Mouse (Mus musculus): ENCODE measurements around the gene Acy3. TPM values are rescaled to one million over a fixed set of nuclear protein-coding genes. Genes with fewer than 3 reads are reported as not detected.

Gene Acy3
- polyA plus RNA-seq (2015; fragmentation: Nextera tagmentation; extraction: Ambion mirVana), result 1.5 and 1.7 TPM in 2 replicates

DNA sequence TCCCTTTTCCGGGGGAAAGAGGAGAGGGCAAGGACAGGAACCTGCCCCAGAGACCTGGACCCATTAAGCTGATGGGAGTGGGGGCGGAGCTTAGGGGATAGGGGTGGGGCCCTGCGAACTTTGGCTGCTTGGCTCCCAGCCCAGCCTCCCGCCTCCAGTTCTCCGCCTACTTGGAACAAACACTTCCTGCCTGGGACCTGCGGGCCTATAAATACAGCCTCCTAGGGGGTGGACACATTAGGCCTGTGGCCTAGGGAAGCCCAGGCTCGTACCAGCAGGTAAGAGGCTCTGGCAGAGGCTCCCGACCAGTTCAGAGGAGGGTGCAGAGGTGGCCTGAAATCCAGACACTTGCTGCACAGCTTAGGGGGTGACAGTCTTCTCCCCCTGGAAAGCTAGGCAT, at the start of gene Acy3:
Acy3 (plus strand) TSS at position 237 of the 400 bp plus-strand sequence.
- no peaks in the 10 kb centered on the region for H3K9me3 ChIP-seq (ENCODE audit: control insufficient read depth, low read length)
- H3K9ac ChIP-seq (replicated peaks; ENCODE audit: low read depth, low read length), result no peak within 1 kb of the TSS
- no peak within 1 kb of the TSS for H3K27ac ChIP-seq (ENCODE audit: low read length)
- no peak for ATAC-seq
- H3K4me1 ChIP-seq (replicated peaks; ENCODE audit: control insufficient read depth, insufficient read depth, low read length), result no peaks in the 10 kb centered on the region
- no peak within 1 kb of the TSS for H3K4me3 ChIP-seq (replicated peaks; ENCODE audit: low read length)
- no peaks in the 10 kb centered on the region for H3K36me3 ChIP-seq (ENCODE audit: control insufficient read depth, insufficient read depth)
- no peaks in the 10 kb centered on the region for H3K27me3 ChIP-seq (replicated peaks; ENCODE audit: control insufficient read depth, insufficient read depth, low read length)
- WGBS, result 10% methylated on average over 8 of the region's 8 CpGs
- H3K4me2 ChIP-seq (ENCODE audit: low read length), result no peak within 1 kb of the TSS

DNA sequence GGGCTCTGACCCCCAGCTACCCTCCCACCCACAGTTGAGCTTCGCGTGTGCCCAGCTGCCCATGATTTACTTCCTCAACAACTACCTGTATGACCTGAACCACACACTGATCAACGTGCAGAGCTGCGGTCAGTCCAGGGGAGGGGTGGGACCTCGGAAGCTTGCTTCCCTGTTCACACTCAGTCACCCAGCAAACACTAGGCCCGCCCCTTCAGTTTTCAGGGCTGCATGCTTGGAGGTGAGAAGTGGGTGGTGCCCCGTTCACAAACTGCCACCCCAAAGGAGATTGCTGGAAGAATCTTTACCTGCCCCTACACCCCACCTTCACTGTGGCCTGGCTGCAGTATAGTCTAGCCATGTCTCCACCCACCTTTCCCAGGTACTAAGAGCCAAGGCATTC, 44.1 kb upstream of the Acy3 start:
- no peaks in the 10 kb centered on the region for H3K4me1 ChIP-seq (replicated peaks; ENCODE audit: control insufficient read depth, insufficient read depth, low read length)
- no peak overlapping the region for H3K9ac ChIP-seq (replicated peaks; ENCODE audit: low read depth, low read length)
- no peaks in the 10 kb centered on the region; the same call in 1 of the 2 replicates for H3K27me3 ChIP-seq (replicated peaks; ENCODE audit: control insufficient read depth, insufficient read depth, low read length)
- no peak overlapping the region for H3K4me2 ChIP-seq (ENCODE audit: low read length)
- H3K4me3 ChIP-seq (replicated peaks; ENCODE audit: low read length), result no peak overlapping the region
- H3K27ac ChIP-seq (ENCODE audit: low read length), result no peak overlapping the region
- WGBS, result 88% methylated on average over 7 of the region's 7 CpGs
- H3K36me3 ChIP-seq (ENCODE audit: control insufficient read depth, insufficient read depth), result no peaks in the 10 kb centered on the region
- no peak for ATAC-seq
- no peaks in the 10 kb centered on the region for H3K9me3 ChIP-seq (ENCODE audit: control insufficient read depth, low read length)

DNA sequence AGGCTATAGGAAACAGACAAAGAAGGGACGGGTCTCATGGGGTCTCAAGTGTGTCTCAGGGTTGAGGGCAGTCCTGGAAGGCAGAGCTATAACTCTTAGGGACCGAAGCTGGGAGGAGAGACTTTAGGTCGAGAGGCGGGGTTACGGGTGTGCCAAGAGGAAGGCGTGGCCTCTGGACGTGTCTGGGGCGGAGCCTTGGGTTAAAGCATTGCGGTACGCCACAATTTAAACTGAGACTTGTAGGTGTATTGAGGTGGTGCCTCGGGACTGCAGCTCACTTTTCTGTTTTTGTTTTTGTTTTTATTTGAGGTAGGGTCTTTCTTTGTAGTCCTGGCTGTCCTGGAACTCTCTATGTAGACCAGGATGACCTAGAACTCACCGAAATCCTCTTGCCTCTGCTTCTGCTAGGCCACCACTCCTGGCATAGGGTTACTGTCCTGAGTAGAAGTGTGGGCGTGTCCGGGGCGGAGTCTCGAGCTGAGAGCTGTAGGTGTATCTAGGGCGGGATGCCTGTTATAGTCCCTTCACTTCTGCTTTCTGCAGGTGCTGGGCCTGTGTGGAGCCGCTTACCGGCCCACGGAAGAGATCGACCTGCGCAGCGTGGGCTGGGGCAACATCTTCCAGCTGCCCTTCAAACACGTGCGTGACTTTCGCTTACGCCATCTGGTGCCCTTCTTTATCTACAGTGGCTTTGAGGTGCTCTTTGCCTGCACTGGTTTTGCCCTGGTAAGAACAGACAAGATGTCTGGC, 43.2 kb upstream of the Acy3 start:
- Histone ChIP-seq H3K4me1 (replicated peaks; ENCODE audit: control insufficient read depth, insufficient read depth, low read length) (no peaks in the 10 kb centered on the region), H3K27me3 (replicated peaks; ENCODE audit: control insufficient read depth, insufficient read depth, low read length) (no peaks in the 10 kb centered on the region; the same call in 1 of the 2 replicates), H3K4me3 (replicated peaks; ENCODE audit: low read length) (no peak overlapping the region), H3K27ac (ENCODE audit: low read length) (no peak overlapping the region), H3K36me3 (ENCODE audit: control insufficient read depth, insufficient read depth) (no peaks in the 10 kb centered on the region), H3K9ac (replicated peaks; ENCODE audit: low read depth, low read length) (no peak overlapping the region), H3K9me3 (ENCODE audit: control insufficient read depth, low read length) (no peaks in the 10 kb centered on the region), H3K4me2 (ENCODE audit: low read length) (no peak overlapping the region)
- no peak for ATAC-seq
- WGBS, result 25% methylated on average over 27 of the region's 27 CpGs

DNA sequence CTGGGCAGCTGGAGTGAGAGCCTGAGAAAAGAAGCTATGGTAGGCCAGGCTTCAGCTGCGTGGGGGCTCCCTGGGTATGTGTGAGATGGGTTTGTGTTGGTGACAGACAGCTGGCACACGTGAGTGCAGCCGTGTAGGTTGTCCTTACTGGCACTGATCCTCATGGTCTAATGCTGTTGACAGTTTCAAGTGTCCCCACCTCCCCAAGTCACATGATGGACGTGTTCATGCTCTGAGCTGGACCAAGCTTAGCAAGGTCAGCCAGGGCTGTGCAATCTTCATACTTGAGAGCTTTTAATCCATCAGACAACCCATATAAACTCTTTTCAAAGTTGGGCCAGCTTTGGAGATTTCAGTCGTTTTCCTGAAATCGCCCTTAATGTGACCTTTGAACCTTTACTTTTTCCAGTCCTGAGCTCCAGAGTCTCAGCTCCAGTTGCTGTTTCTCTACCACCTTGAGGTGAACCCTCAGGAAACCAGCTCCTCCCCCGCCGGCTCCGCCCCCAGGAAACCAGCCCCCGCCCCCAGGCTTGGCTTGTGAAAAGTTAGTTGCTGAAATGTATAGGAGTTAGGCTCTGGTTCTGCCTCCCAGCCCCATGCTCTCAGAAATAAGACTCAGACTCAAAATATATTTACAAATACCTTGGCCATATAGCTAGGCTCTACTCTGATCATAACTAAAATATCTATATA, 40.4 kb upstream of the Acy3 start:
- H3K4me3 ChIP-seq (replicated peaks; ENCODE audit: low read length), result no peak overlapping the region
- no peaks in the 10 kb centered on the region for H3K4me1 ChIP-seq (replicated peaks; ENCODE audit: control insufficient read depth, insufficient read depth, low read length)
- H3K27me3 ChIP-seq (replicated peaks; ENCODE audit: control insufficient read depth, insufficient read depth, low read length), result no peaks in the 10 kb centered on the region; the same call in 1 of the 2 replicates
- H3K9ac ChIP-seq (replicated peaks; ENCODE audit: low read depth, low read length), result no peak overlapping the region
- no peak for ATAC-seq
- H3K4me2 ChIP-seq (ENCODE audit: low read length), result no peak overlapping the region
- H3K36me3 ChIP-seq (ENCODE audit: control insufficient read depth, insufficient read depth), result no peaks in the 10 kb centered on the region
- 37% methylated on average over 10 of the region's 10 CpGs for WGBS
- H3K9me3 ChIP-seq (ENCODE audit: control insufficient read depth, low read length), result no peaks in the 10 kb centered on the region
- H3K27ac ChIP-seq (ENCODE audit: low read length), result no peak overlapping the region

DNA sequence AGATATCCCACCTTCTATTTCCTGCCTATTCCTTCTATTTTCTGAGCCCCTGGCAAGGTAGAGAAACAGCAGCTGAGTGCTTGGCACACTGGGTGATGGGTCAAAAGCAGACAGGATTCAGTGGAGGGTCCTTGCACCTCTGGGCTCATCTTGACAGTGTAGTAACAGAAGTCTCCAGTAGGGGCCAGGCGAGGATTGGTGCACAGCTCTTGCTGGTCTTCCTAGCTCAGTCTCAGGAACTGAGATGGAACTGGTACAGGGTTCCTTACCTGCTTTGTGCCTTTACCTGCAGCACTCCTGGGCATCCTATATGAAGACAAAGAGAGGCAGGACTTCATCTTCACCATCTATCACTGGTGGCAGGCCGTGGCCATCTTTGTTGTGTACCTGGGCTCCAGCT, 39.7 kb upstream of the Acy3 start:
- WGBS, result 13% methylated on average over 2 of the region's 2 CpGs
- Histone ChIP-seq H3K4me2 (ENCODE audit: low read length) (no peak overlapping the region), H3K27ac (ENCODE audit: low read length) (no peak overlapping the region), H3K4me3 (replicated peaks; ENCODE audit: low read length) (no peak overlapping the region), H3K4me1 (replicated peaks; ENCODE audit: control insufficient read depth, insufficient read depth, low read length) (no peaks in the 10 kb centered on the region), H3K27me3 (replicated peaks; ENCODE audit: control insufficient read depth, insufficient read depth, low read length) (no peaks in the 10 kb centered on the region; the same call in 1 of the 2 replicates), H3K9ac (replicated peaks; ENCODE audit: low read depth, low read length) (no peak overlapping the region), H3K36me3 (ENCODE audit: control insufficient read depth, insufficient read depth) (no peaks in the 10 kb centered on the region), H3K9me3 (ENCODE audit: control insufficient read depth, low read length) (no peaks in the 10 kb centered on the region)
- ATAC-seq, result peak; percentile 82

DNA sequence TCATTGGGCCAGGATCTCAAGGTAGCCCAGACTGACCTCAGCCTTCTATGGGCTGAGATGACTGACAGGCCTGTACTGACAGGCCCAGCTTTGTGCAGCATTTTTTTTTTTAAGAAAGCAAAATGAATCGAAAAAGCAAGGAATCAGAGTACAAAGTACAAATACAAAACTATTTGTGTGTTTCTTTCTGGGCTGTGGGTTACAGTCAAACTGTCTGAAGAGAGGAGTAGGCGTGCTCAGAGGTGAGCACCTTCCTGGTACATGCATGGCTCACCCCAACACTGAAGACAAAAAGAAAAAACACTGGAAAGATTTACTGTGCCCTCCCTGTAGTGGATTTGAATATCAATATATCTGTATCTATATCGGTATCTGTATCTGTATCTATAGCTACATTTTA, 38.6 kb upstream of the Acy3 start:
- H3K4me2 ChIP-seq (ENCODE audit: low read length), result no peak overlapping the region
- ATAC-seq, result no peak
- H3K9me3 ChIP-seq (ENCODE audit: control insufficient read depth, low read length), result no peaks in the 10 kb centered on the region
- H3K4me3 ChIP-seq (replicated peaks; ENCODE audit: low read length), result no peak overlapping the region
- no peaks in the 10 kb centered on the region for H3K4me1 ChIP-seq (replicated peaks; ENCODE audit: control insufficient read depth, insufficient read depth, low read length)
- WGBS, result 71% methylated on average over 3 of the region's 3 CpGs
- H3K9ac ChIP-seq (replicated peaks; ENCODE audit: low read depth, low read length), result no peak overlapping the region
- H3K27ac ChIP-seq (ENCODE audit: low read length), result no peak overlapping the region
- no peaks in the 10 kb centered on the region; the same call in 1 of the 2 replicates for H3K27me3 ChIP-seq (replicated peaks; ENCODE audit: control insufficient read depth, insufficient read depth, low read length)
- H3K36me3 ChIP-seq (ENCODE audit: control insufficient read depth, insufficient read depth), result no peaks in the 10 kb centered on the region

DNA sequence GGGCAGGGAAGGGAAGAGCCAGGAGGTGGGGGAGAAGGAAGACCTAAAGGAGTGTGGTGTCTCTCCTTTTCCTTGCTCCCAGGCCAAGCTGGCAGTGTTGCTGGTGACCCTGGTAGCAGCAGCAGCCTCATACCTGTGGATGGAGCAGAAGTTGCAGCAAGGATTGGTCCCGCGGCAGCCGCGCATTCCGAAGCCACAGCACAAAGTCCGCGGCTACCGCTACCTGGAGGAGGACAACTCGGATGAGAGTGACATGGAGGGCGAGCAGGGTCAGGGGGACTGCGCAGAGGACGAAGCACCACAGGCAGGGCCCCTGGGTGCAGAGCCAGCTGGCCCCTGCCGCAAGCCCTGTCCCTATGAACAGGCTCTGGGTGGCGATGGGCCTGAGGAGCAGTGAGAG, 37.8 kb upstream of the Acy3 start:
- ATAC-seq, result no peak
- WGBS, result 72% methylated on average over 14 of the region's 14 CpGs
- Histone ChIP-seq H3K9me3 (ENCODE audit: control insufficient read depth, low read length) (no peaks in the 10 kb centered on the region), H3K4me2 (ENCODE audit: low read length) (no peak overlapping the region), H3K27ac (ENCODE audit: low read length) (no peak overlapping the region), H3K4me3 (replicated peaks; ENCODE audit: low read length) (no peak overlapping the region), H3K27me3 (replicated peaks; ENCODE audit: control insufficient read depth, insufficient read depth, low read length) (no peaks in the 10 kb centered on the region; the same call in 1 of the 2 replicates), H3K9ac (replicated peaks; ENCODE audit: low read depth, low read length) (no peak overlapping the region), H3K36me3 (ENCODE audit: control insufficient read depth, insufficient read depth) (no peaks in the 10 kb centered on the region), H3K4me1 (replicated peaks; ENCODE audit: control insufficient read depth, insufficient read depth, low read length) (no peaks in the 10 kb centered on the region)

DNA sequence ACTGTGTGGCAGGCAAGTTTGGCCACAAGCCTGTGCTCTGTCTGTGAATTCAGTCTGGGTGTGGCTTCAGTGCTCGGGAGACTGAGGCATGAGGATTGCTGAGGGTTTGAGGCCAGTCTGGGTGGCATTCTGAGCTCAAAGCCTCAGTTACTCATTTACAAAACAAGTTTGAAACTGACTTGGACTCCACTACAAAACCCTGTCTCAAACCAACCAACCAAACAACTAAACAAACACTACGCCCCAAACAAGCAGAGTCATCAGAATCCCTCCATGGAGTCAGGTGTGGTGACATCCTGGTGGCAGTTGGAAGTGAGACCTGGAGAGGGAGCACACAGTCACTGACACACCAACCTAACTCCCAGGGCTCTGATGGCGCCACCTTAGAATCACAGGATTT, 36.0 kb upstream of the Acy3 start:
- ATAC-seq, result no peak
- Histone ChIP-seq H3K4me2 (ENCODE audit: low read length) (no peak overlapping the region), H3K4me1 (replicated peaks; ENCODE audit: control insufficient read depth, insufficient read depth, low read length) (no peaks in the 10 kb centered on the region), H3K9me3 (ENCODE audit: control insufficient read depth, low read length) (no peaks in the 10 kb centered on the region), H3K27ac (ENCODE audit: low read length) (no peak overlapping the region), H3K27me3 (replicated peaks; ENCODE audit: control insufficient read depth, insufficient read depth, low read length) (no peaks in the 10 kb centered on the region), H3K9ac (replicated peaks; ENCODE audit: low read depth, low read length) (no peak overlapping the region), H3K36me3 (ENCODE audit: control insufficient read depth, insufficient read depth) (no peaks in the 10 kb centered on the region), H3K4me3 (replicated peaks; ENCODE audit: low read length) (no peak overlapping the region)
- 77% methylated on average over 3 of the region's 3 CpGs for WGBS

DNA sequence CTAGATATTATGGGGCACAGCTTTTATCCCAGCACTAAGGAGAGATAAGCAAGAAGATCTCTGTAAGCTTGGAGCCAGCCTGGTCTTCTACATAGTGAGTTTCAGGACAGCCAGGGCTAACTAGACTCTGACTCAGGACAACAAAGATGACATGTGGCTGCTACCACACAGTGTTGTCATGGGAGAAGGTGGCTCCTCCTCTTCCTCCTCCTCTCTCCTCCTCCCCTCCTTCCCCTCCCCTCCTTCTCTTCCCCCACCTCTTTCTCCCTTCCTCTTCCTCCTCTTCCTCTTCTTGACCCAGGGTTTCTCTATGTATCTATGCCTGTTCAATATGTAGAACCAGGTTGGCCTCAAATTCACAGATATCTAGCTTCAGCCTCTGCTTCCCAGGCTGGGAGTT, 34.9 kb upstream of the Acy3 start:
- no peak overlapping the region for H3K4me2 ChIP-seq (ENCODE audit: low read length)
- no peaks in the 10 kb centered on the region for H3K27me3 ChIP-seq (replicated peaks; ENCODE audit: control insufficient read depth, insufficient read depth, low read length)

More for the DNA sequence above, 34.9 kb upstream of the Acy3 start:
- H3K4me3 ChIP-seq (replicated peaks; ENCODE audit: low read length), result no peak overlapping the region
- H3K4me1 ChIP-seq (replicated peaks; ENCODE audit: control insufficient read depth, insufficient read depth, low read length), result no peaks in the 10 kb centered on the region
- no peaks in the 10 kb centered on the region for H3K36me3 ChIP-seq (ENCODE audit: control insufficient read depth, insufficient read depth)
- no peak overlapping the region for H3K27ac ChIP-seq (ENCODE audit: low read length)
- H3K9me3 ChIP-seq (ENCODE audit: control insufficient read depth, low read length), result no peaks in the 10 kb centered on the region
- H3K9ac ChIP-seq (replicated peaks; ENCODE audit: low read depth, low read length), result no peak overlapping the region
- ATAC-seq, result no peak
